ENCODE assay signal across 20 mouse cellular contexts in genomic region chr3:52001518-52001895, GRCm38 (mm10).
DNase-seq lines count a peak whose midpoint lies in the region; ATAC-seq and TF ChIP-seq lines count a peak whose summit lies in the region.
"Had no signal": no experiment of that assay in that cellular context is flagged by ENCODE, and none has a peak within 500 bp of the region (broad histone marks: within the 10 kb centered on the region; RNA-seq: fewer than 3 reads in every experiment).

No protein-coding gene starts in this region.

- no peaks in the 10 kb centered on the region for H3K36me3 ChIP-seq in forebrain, embryonic 15.5 days
- no peaks in the 10 kb centered on the region for H3K36me3 ChIP-seq in forebrain, embryonic 11.5 days (ENCODE audit: control insufficient read depth, insufficient read depth, low read length)
- H3K36me3 ChIP-seq in spleen, adult 2 months (ENCODE audit: control insufficient read depth, insufficient read depth, low read length): no peaks in the 10 kb centered on the region
- no peaks in the 10 kb centered on the region for H3K36me3 ChIP-seq in forebrain, postnatal 0 days (ENCODE audit: insufficient read depth)
- H3K36me3 ChIP-seq: embryonic facial prominence, embryonic 12.5 days; heart, embryonic 13.5 days; hindbrain, embryonic 15.5 days had no signal

- TF ChIP-seq CTCF in layer of hippocampus, adult 2 months (conservative IDR thresholded peaks at IDR 0.05): no peak
- no peak for TF ChIP-seq CTCF in spleen, adult 2 months (IDR thresholded peaks at IDR 0.05; ENCODE audit: extremely low read depth, insufficient read depth, insufficient read length, insufficient replicate concordance)
- no peak for TF ChIP-seq CTCF in forebrain, postnatal 0 days (IDR thresholded peaks at IDR 0.05; ENCODE audit: low read depth)

- H3K4me3 ChIP-seq in forebrain, embryonic 15.5 days: no peak overlapping the region
- H3K4me3 ChIP-seq in forebrain, embryonic 11.5 days (ENCODE audit: low read depth, low read length): no peak overlapping the region
- no peak overlapping the region for H3K4me3 ChIP-seq in layer of hippocampus, adult 2 months
- H3K4me3 ChIP-seq in spleen, adult 2 months (ENCODE audit: extremely low read depth, insufficient read depth, insufficient read length): no peak overlapping the region
- no peak overlapping the region for H3K4me3 ChIP-seq in forebrain, postnatal 0 days (ENCODE audit: low read depth, low read length)
- H3K4me3 ChIP-seq: embryonic facial prominence, embryonic 12.5 days; heart, embryonic 13.5 days; hindbrain, embryonic 15.5 days had no signal

- no peaks in the 10 kb centered on the region for H3K9me3 ChIP-seq in forebrain, embryonic 15.5 days
- no peaks in the 10 kb centered on the region for H3K9me3 ChIP-seq in forebrain, embryonic 11.5 days (ENCODE audit: control insufficient read depth, low read length)
- H3K9me3 ChIP-seq in forebrain, postnatal 0 days (ENCODE audit: low read length): no peaks in the 10 kb centered on the region
- H3K9me3 ChIP-seq: embryonic facial prominence, embryonic 12.5 days; heart, embryonic 13.5 days; hindbrain, embryonic 15.5 days had no signal

- 59% methylated on average over 9 of the region's 9 CpGs for WGBS in forebrain, embryonic 15.5 days
- WGBS in forebrain, embryonic 11.5 days: 82% methylated on average over 9 of the region's 9 CpGs
- WGBS in spleen, adult 2 months: 68% methylated on average over 9 of the region's 9 CpGs
- WGBS in forebrain, postnatal 0 days: 61% methylated on average over 9 of the region's 9 CpGs

- no peaks in the 10 kb centered on the region for H3K27me3 ChIP-seq in forebrain, embryonic 15.5 days
- H3K27me3 ChIP-seq in forebrain, embryonic 11.5 days (ENCODE audit: control insufficient read depth, insufficient read depth, low read length): no peaks in the 10 kb centered on the region
- H3K27me3 ChIP-seq in spleen, adult 2 months (ENCODE audit: control insufficient read depth, insufficient read depth, low read length): no peaks in the 10 kb centered on the region
- H3K27me3 ChIP-seq in forebrain, postnatal 0 days (ENCODE audit: insufficient read depth, low read length): no peaks in the 10 kb centered on the region
- H3K27me3 ChIP-seq: CH12.LX; embryonic facial prominence, embryonic 12.5 days; heart, embryonic 13.5 days; hindbrain, embryonic 15.5 days; Patski had no signal

- TF ChIP-seq POLR2A in spleen, adult 2 months (IDR thresholded peaks at IDR 0.05; ENCODE audit: low read depth, low read length): no peak

- no peak overlapping the region for H3K9ac ChIP-seq in forebrain, embryonic 15.5 days (replicated peaks)
- H3K9ac ChIP-seq in forebrain, embryonic 11.5 days (ENCODE audit: low read length): no peak overlapping the region
- no peak overlapping the region for H3K9ac ChIP-seq in forebrain, postnatal 0 days
- H3K9ac ChIP-seq: embryonic facial prominence, embryonic 12.5 days; heart, embryonic 13.5 days; hindbrain, embryonic 15.5 days had no signal

- peak overlapping the region; percentile 35; the same call in 1 of the 2 replicates for H3K27ac ChIP-seq in forebrain, embryonic 15.5 days (replicated peaks)
- no peak overlapping the region for H3K27ac ChIP-seq in forebrain, embryonic 11.5 days (ENCODE audit: low read depth, low read length)
- H3K27ac ChIP-seq in layer of hippocampus, adult 2 months: peak overlapping the region; percentile 64
- H3K27ac ChIP-seq in spleen, adult 2 months (ENCODE audit: insufficient read depth, low read length): peak overlapping the region; percentile 43; the same call in 1 of the 2 replicates
- H3K27ac ChIP-seq in forebrain, postnatal 0 days (ENCODE audit: low read depth, low read length): 0 out of 2 replicates have a peak overlapping the region, but pooled peaks have one; percentile 17
- H3K27ac ChIP-seq: embryonic facial prominence, embryonic 12.5 days; heart, embryonic 13.5 days; hindbrain, embryonic 15.5 days had no signal

- ATAC-seq in forebrain, embryonic 15.5 days (replicated peaks): no peak
- ATAC-seq in forebrain, embryonic 11.5 days (replicated peaks; ENCODE audit: low FRiP score): no peak
- ATAC-seq in forebrain, postnatal 0 days: peak; percentile 81
- ATAC-seq: activated CD4-positive, CD25-positive, alpha-beta regulatory T cell, adult 4 months; intestine, embryonic 16.5 days; Patski had no signal

- peaks cover 29% of the 10 kb centered on the region for H3K4me1 ChIP-seq in forebrain, embryonic 15.5 days
- H3K4me1 ChIP-seq in forebrain, embryonic 11.5 days (replicated peaks; ENCODE audit: control insufficient read depth, insufficient read depth, low read length): peaks cover 3% of the 10 kb centered on the region; the same call in 1 of the 2 replicates
- H3K4me1 ChIP-seq in spleen, adult 2 months (ENCODE audit: control insufficient read depth, insufficient read depth, insufficient read length): peaks cover 23% of the 10 kb centered on the region; the same call in 1 of the 2 replicates
- peaks cover 17% of the 10 kb centered on the region for H3K4me1 ChIP-seq in forebrain, postnatal 0 days (ENCODE audit: insufficient read depth)

- no peak for DNase-seq in forebrain, embryonic 11.5 days (ENCODE audit: low spot score)
- DNase-seq in layer of hippocampus, adult 2 months (ENCODE audit: low spot score in 2 of 2): peak; percentile 22 to 24
- DNase-seq in layer of hippocampus, postnatal 10 days (ENCODE audit: low spot score in 2 of 2): no peak
- DNase-seq in spleen, adult 2 months (ENCODE audit: low read depth in 1 of 2, low spot score in 2 of 2): no peak
- no peak for DNase-seq in spleen, adult 18-20 months
- DNase-seq in forebrain, postnatal 0 days: peak; percentile 40
- no peak for DNase-seq in adrenal gland, adult 8-10 months
- DNase-seq: adrenal gland, postnatal 25 days; cerebellum, adult 11-12 months; cerebellum, adult 9-10 months; gastrocnemius, postnatal 14 days; heart, postnatal 36 days had no signal

- H3K4me2 ChIP-seq in forebrain, embryonic 15.5 days (replicated peaks): no peak overlapping the region
- H3K4me2 ChIP-seq in forebrain, embryonic 11.5 days (ENCODE audit: low read depth, low read length, severe bottlenecking): no peak overlapping the region
- H3K4me2 ChIP-seq in forebrain, postnatal 0 days (ENCODE audit: low read depth): no peak overlapping the region
- H3K4me2 ChIP-seq: embryonic facial prominence, embryonic 12.5 days; heart, embryonic 13.5 days; hindbrain, embryonic 15.5 days had no signal

Comparison
In these comparisons a context has a peak if more than half of its experiments do, and no peak if none do; other contexts are left out.
1. DNase-seq: peak in layer of hippocampus, adult 2 months (2 of 2) and forebrain, postnatal 0 days (single experiment); none in forebrain, embryonic 11.5 days (single experiment), layer of hippocampus, postnatal 10 days (0 of 2), spleen, adult 2 months (0 of 2), spleen, adult 18-20 months (0 of 2) and adrenal gland, adult 8-10 months (single experiment).